Mouse (Mus musculus) CD8-positive naive resting alpha-beta T cell, adult 2 months (primary cell): ENCODE measurements around the gene Rab20.
"Not testable (repeated sequence)": the region's sequence is repeated elsewhere in the genome, so short reads cannot be mapped to it uniquely, and the experiment has no call there.

Experiments
- DNase-seq, 2 experiments: peaks; one replicate each; pipeline ENCODE4 v3.0.0; 2022; ENCODE audit warnings: low read depth in 2 of 2, low spot score in 2 of 2

Rab20 gene

GRCm38 (mm10) chr8:11481876-11482275 lies 3.4 kb upstream of the Rab20 start:
- DNase-seq, result no peak

DNA sequence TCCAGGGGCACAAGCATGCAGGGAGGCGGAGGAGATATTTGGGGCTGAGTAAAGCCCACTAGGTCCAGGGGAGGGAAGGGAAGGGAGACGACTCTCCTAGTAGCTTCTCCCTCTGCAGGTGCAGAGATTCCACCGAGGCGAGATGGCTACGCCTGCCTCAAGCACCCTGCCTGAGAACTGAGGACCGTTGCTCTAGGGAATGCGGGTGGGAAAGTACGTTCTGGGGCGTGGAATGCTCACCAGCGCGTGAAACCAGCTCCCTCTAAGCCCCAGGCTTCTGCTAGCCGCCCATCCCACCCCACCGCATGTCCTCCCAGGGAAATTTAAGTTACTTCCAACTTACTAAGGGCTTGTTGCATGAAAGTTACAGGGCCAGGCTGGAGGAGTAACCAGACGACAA lies 1.1 kb upstream of the Rab20 start:
- no peak for DNase-seq

DNA sequence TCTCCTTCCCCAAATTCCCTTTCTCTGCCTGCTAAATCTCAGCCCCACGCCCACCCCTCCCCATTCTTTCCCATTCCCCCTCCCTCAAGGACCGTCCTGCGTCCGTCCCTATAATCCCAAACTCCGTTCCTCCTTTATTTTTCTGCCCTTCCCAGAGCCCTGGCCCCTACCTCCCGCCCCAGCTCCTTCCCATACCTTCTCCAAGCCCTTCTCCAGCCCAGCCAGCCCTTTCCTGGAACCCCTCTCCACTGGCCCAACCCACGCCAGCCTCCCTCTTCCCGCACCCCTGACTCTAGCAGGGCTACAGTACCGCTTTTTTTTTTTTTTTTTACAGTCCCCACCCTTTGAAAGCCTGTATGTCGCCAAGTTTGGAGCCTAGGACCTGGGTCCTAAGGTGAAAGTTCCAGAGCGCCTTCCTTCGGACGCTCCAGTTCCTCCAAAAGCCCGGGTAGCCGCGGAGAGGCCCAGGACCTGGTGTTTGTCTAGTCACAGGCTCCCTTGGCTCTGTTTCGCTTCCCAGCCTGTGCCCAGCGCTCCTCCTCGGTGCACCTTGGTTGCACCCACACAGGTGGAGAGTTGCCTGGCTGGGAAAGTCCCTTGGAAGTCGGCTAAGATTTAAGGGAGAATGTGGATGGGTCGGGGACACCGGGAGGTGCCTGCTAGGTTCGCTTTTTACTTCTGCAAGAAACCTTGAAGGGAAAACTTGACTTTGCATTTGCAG lies 457 bp upstream of the Rab20 start:
- no peak for DNase-seq

- no peak for DNase-seq
Observed at GRCm38 (mm10) chr8:11477178-11477553, 1.3 kb downstream of the Rab20 start.

- no peak for DNase-seq
Observed at GRCm38 (mm10) chr8:11476338-11477177, 2.0 kb downstream of the Rab20 start.

DNA sequence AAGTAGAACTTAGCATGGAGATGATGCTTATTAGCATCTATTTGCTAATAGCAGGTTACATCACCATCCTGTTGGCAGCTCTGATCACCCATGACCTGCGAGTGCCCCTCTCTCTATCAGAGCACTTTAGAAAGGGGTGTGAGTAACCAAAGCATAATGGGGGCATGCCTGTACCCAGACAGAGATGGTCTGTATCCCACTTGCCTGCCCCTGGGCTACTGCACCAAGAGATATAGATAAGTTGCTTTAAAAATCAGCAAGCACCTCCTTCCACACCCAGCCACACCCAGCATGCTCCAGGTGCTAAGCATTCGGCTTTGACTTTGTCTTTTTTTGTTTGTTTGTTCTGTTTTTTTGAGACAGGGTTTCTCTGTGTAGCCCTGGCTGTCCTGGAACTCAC lies 2.6 kb downstream of the Rab20 start:
- DNase-seq, result no peak

DNA sequence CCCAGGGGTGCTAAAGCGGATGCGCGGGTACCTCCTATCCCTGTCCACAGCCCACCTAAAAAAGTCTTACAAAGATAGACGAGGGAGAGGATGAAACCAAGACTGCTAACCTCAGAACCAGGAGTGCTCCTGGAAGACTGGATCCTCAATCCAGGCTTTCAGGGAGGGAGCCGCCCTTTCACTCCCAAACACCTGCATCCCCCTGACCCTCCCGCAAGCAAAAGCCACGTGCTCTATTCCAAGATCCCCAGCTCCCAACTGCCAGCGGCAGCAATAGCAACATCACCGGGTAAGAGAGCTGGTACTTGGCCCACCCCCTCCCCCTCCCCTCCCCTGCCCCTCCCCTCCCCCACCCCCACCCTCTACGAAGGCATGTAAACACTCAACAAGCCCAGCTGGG lies 3.1 kb downstream of the Rab20 start:
- no peak for DNase-seq

GRCm38 (mm10) chr8:11473072-11473471 lies 5.4 kb downstream of the Rab20 start:
- DNase-seq, result no peak

DNA sequence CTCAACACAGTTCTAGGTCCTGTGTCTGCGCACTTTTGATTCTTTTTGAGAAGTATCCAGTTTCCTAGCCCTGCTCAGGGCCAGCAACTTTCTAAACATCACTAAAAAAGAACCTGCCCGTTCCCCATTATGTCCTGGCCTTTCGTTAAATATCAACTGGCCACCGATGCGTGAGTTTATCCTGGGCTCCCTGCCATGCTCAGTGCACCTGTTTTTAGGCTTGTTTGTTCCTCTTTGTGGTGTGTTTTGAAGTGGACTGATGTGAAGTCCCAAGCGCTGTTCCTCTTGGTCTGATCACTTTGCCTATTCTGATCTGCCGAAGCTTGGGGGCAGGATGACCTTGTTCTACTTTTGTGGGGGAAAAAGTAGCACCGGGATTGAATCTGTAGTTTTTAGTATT lies 7.2 kb downstream of the Rab20 start:
- no peak for DNase-seq

- no peak for DNase-seq
Observed at GRCm38 (mm10) chr8:11470694-11471093, 7.8 kb downstream of the Rab20 start.

GRCm38 (mm10) chr8:11469095-11469494 lies 9.4 kb downstream of the Rab20 start:
- no peak for DNase-seq

DNA sequence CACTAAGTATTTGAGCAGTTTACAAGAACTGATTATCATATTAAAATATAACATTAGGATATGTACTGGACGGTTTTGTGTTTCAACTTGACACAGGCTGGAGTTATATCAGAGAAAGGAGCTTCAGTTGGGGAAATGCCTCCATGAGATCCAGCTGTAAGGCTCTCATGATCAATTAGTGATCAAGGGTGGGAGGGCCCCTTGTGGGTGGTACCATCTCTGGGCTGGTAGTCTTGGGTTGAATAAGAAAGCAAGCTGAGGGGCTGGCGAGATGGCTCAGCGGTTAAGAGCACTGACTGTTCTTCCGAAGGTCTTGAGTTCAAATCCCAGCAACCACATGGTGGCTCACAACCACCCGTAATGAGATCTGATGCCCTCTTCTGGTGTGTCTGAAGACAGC lies 12.0 kb downstream of the Rab20 start:
- not testable (repeated sequence) for DNase-seq

GRCm38 (mm10) chr8:11465619-11466018 lies 12.9 kb downstream of the Rab20 start:
- DNase-seq, result no peak

DNA sequence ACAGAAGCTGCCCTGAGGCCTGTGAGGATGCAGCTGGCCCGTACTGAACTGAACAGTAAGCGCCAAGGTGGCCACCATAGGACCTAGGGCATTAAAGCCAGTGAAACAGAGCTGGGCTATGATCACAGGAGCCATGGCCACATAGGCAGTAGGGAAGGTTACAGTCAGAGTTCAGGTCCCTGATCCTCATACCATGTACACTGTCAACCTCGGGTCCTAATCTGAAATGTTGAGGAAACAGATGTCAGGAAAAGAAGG lies 13.9 kb downstream of the Rab20 start:
- no peak for DNase-seq

- DNase-seq, result no peak
Observed at GRCm38 (mm10) chr8:11463889-11464706, 14.4 kb downstream of the Rab20 start.

- no peak for DNase-seq
Observed at GRCm38 (mm10) chr8:11463541-11463888, 15.0 kb downstream of the Rab20 start.

DNA sequence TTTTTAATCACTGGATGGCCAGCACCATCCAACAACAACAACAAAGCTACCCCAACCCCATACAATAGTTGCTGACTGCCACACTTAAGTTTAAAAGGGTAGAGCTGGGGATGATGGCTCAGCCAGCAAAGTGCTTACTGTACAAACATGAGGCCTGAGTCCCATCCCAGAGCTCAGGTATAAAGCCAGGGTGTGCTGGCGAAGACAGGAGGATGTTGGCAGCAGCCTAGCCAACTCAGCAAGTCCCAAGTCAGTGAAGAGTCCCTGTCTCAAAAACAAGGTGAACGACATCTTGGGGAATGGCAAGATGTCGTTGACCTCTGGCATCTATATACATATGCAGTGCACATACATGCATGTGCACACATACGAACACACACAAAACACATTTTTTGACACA lies 15.9 kb downstream of the Rab20 start:
- DNase-seq, result no peak

DNA sequence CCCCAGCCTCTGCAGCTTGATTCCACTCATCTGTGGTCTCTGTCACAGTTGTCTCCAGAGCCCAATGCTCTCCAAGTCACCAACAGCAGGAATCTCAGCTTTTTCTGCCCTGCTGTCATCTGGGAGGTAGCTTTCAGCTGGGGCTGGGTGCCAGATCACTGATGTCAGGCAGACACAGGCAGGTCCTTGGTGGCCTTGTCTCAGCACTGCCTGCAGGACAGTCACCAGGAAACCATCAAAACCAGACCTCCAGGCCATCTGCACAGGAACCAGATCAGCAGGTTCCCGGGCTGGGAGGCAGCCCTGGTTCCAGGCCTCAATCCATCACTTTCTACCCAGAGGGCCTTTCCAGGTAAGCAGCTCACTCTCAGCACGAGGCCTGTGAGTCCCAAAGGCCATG lies 16.7 kb downstream of the Rab20 start:
- DNase-seq, result no peak

- DNase-seq, result no peak
Observed at GRCm38 (mm10) chr8:11460934-11461333, 17.6 kb downstream of the Rab20 start.

DNA sequence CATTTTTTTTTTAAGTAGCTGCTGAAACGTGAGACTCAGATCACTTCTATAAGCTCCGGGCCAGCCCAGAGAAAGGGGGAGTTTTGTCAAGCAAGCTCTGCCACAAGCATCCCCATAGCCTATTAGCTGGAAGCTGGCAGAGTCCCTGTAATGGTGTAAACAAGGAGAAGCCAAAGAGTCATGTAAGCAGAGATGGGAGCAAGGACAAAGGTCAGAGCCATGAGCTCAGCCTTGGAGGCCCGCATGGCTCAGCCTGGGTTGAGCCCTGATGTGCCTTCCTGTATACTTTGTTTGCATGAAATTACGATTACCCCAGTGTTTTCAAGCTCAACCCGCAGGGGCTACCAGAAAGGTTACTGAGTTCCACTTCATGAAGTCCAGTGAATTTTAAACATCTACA lies 19.5 kb downstream of the Rab20 start:
- DNase-seq, result no peak

- no peak for DNase-seq
Observed at GRCm38 (mm10) chr8:11457981-11458836, 20.3 kb downstream of the Rab20 start.
